Mouse (Mus musculus) ES-E14 (cell line): Measurements from ENCODE around the gene Supt3. TPM values are rescaled to one million over a fixed set of nuclear protein-coding genes. Genes with fewer than 3 reads are reported as not detected.

Source experiments
- DNase-seq: peaks from one replicate; pipeline ENCODE4 v3.0.0-alpha.2; 2013; ENCODE audit warnings: low read depth, low spot score
- H3K27ac ChIP-seq: 2 replicates; pipeline ENCODE4 v1.5.1; 2012; ENCODE audit warnings: low read depth, mild to moderate bottlenecking, low read length, moderate library complexity, mixed read lengths; ENCODE audit not compliant: poor library complexity, insufficient read depth, severe bottlenecking
- H3K36me3 ChIP-seq: 2 replicates; pipeline ENCODE4 v1.6.1; 2012; ENCODE audit warnings: mild to moderate bottlenecking, low read length, moderate library complexity, mixed read lengths; ENCODE audit not compliant: control insufficient read depth, poor library complexity, insufficient read depth, severe bottlenecking
- H3K4me1 ChIP-seq, 2 experiments: fragments of 150-350 bp in 1 of 2; sonication (generic) in 1 of 2; 2 replicates each; pipeline ENCODE4 v1.6.1; 2012; ENCODE audit warnings: low read length in 2 of 2, mild to moderate bottlenecking in 1 of 2, mixed read lengths in 1 of 2; ENCODE audit not compliant: control insufficient read depth in 2 of 2, insufficient read depth in 2 of 2, poor library complexity in 1 of 2
- H3K4me3 ChIP-seq, 2 experiments: fragments of 150-350 bp in 1 of 2; sonication (generic) in 1 of 2; 2 replicates each; pipeline ENCODE4 v1.5.1; 2012; ENCODE audit warnings: low read length in 2 of 2, low read depth in 1 of 2, mild to moderate bottlenecking in 1 of 2, mixed read lengths in 1 of 2; ENCODE audit not compliant: insufficient read depth in 1 of 2, poor library complexity in 1 of 2, severe bottlenecking in 1 of 2
- H3K9ac ChIP-seq: 2 replicates; pipeline ENCODE4 v1.6.1; 2012; ENCODE audit warnings: low read depth, mild to moderate bottlenecking, low read length, mixed read lengths; ENCODE audit not compliant: poor library complexity, insufficient read depth, severe bottlenecking
- H3K9me3 ChIP-seq: fragments of 150-350 bp; sonication (generic); 2 replicates; pipeline ENCODE4 v1.6.1; 2012; ENCODE audit warnings: low read depth, mild to moderate bottlenecking, low read length; ENCODE audit not compliant: control insufficient read depth, insufficient read depth
- CHD2 ChIP-seq: IDR thresholded peaks from 2 replicates; pipeline ENCODE4 v1.6.1; 2014; ENCODE audit warnings: mild to moderate bottlenecking, low read depth, low read length, inconsistent platforms
- HCFC1 ChIP-seq: IDR thresholded peaks from 2 replicates; pipeline ENCODE4 v1.6.1; 2012; ENCODE audit warnings: low read length, inconsistent platforms, borderline replicate concordance; ENCODE audit not compliant: insufficient read depth
- MAFK ChIP-seq: IDR thresholded peaks from 2 replicates; pipeline ENCODE4 v1.6.1; 2014; ENCODE audit warnings: mild to moderate bottlenecking, low read depth, low read length, inconsistent platforms; ENCODE audit not compliant: insufficient read depth
- ZC3H11A ChIP-seq: IDR thresholded peaks from 2 replicates; pipeline ENCODE4 v1.6.1; 2012; ENCODE audit warnings: low read depth, mild to moderate bottlenecking, inconsistent platforms, low read length, borderline replicate concordance
- ZNF384 ChIP-seq: IDR thresholded peaks from 2 replicates; pipeline ENCODE4 v1.6.1; 2012; ENCODE audit warnings: low read depth, low read length, inconsistent platforms
- in situ Hi-C, 2 experiments: fragments of 600-800 bp; cut with MboI; formaldehyde crosslinking; loops; one replicate each; pipeline ENCODE4 v1.15.1; 2025; ENCODE audit warnings: low sequenced_read_pairs in 2 of 2, inconsistent platforms in 1 of 2; ENCODE audit not compliant: unreplicated experiment in 2 of 2
- total RNA-seq: library from RNA; depleted of rRNA; stranded (reverse); fragments of 300-350 nt; gene quantifications from 2 replicates; pipeline ENCODE4 v1.2.3, GENCODE M21; 2012

Supt3 gene
- total RNA-seq, 1 experiment, result 4.9 TPM

DNA sequence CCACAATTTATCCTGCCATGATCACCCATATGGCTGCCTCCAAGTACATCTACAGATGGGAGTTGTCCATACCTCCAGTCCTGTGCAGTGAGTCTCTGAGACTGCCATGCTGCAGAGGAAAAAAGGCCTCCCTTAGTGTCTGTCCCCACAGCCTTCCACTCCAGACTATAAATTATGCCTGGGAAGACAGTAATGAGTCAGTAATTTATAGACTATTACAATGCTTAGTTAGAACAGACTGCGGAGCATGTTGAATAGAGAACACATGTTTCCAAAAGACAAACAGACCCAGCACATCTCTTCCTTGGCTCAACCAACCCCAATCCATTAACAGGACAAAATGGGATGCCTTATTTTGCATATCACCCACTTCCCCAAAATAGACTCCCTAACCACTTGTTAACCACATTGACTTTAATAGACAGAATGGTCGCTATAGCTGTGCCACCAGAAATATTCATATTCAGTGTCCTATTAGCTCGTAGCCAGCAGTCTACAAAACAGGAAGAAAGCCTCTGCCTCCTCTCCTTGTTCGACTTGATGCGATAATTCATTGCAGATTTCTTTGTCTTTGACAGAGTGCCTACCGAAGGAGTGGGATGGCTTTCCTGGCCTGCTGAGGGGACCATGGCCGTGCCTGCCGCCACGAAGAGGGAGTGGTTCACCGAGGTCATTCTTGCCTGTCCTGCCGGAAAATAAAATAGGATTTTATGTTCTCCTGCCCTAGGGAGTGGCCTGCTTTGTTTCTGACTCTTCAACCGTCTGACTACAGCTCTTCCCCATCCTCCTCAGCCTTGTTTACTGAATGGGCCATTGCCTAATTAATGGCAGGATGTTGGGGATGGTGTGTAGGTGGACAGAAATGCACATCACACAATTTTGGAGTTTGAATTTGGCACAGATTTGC is 341.9 kb downstream of the Supt3 start:
- no peaks in the 10 kb centered on the region for H3K36me3 ChIP-seq
- no peaks in the 10 kb centered on the region for H3K4me1 ChIP-seq
- no peak overlapping the region for H3K9ac ChIP-seq
- H3K9me3 ChIP-seq, result no peaks in the 10 kb centered on the region
- in situ Hi-C loops, result no loop called here
- no peak overlapping the region for H3K27ac ChIP-seq
- no peak overlapping the region for H3K4me3 ChIP-seq
- TF ChIP-seq ZC3H11A, result no peak
- TF ChIP-seq ZNF384, result no peak
- no peak for TF ChIP-seq HCFC1
- TF ChIP-seq MAFK, result no peak
- no peak for TF ChIP-seq CHD2
- no peak for DNase-seq

DNA sequence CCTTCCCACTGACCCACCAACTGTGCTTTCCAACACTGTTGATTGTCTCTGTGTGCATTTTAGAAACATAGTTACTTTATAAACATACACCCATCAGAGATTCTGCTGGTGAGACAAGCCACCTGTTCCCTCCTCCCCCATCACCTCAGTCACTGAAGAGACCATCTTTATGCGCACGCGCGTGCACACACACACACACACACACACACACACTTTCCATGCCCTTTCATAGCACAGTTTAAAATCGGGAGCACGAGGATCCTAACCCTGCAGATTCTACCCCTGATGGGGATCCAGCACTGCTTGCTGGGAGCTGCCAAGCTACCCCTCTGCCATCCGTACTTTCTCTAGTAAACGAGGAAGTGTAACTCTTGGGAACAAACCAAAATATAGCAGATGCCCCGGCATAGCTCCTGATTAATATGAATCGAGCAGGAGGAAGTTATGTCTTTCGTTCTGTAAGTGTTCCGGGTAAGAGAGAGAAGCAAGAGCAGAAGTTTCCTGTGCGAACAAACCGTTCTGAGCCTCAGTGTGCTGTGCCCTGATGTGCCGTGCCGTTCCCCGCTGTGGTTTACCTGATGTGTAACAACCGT is 342.8 kb downstream of the Supt3 start:
- Histone ChIP-seq H3K9me3 (no peaks in the 10 kb centered on the region), H3K4me1 (no peaks in the 10 kb centered on the region), H3K36me3 (no peaks in the 10 kb centered on the region), H3K27ac (no peak overlapping the region), H3K4me3 (no peak overlapping the region), H3K9ac (no peak overlapping the region)
- TF ChIP-seq ZNF384, result no peak
- TF ChIP-seq ZC3H11A, result no peak
- TF ChIP-seq CHD2, result no peak
- no peak for TF ChIP-seq HCFC1
- no peak for TF ChIP-seq MAFK
- no peak for DNase-seq
- in situ Hi-C loops, result no loop called here

DNA sequence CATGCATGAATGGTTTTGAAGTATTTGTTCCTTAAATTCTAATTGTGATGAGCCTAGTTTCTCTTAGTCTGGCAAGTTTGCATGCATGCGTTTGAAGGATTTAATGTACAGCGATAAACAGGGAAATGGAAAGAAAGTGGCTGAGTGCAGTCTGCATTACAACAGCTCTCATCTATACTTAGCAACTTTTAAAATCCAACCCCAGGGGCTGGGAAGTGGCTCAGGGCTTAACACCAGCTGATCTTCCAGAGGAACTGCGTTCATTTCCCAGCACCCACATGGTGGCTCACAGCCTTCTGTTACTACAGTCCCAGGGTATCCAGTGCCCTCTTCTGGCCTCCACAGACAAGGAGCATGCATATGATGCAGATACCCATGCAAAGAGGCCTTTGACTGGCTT is 346.9 kb downstream of the Supt3 start:
- no peak overlapping the region for H3K27ac ChIP-seq
- in situ Hi-C loops, result no loop called here
- no peak for TF ChIP-seq ZC3H11A
- no peak for TF ChIP-seq ZNF384
- TF ChIP-seq HCFC1, result no peak
- TF ChIP-seq MAFK, result no peak
- no peak for TF ChIP-seq CHD2
- no peaks in the 10 kb centered on the region for H3K36me3 ChIP-seq
- H3K9me3 ChIP-seq, result no peaks in the 10 kb centered on the region
- H3K4me1 ChIP-seq, result no peaks in the 10 kb centered on the region
- DNase-seq, result no peak
- no peak overlapping the region for H3K4me3 ChIP-seq
- H3K9ac ChIP-seq, result no peak overlapping the region

DNA sequence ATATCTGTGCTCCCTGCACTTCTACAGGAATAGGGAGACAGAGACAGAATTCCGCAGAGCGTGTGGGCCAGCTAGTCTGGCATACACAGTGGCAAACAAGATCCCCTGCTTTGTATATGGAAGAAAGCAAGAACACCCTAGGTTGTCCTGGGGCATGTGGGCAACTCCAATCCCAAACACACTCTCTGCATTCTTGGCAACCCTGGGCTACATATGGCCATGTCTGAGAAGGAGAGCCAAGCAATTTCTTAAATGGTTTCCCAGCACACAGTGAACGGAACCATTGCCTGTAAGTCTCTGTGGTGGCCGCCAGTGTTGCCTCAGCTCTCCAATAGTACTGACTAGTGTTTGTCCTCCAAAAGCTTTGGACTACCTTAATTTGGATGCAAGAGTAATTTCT is 351.7 kb downstream of the Supt3 start:
- no peak overlapping the region for H3K4me3 ChIP-seq
- no peaks in the 10 kb centered on the region for H3K9me3 ChIP-seq
- H3K27ac ChIP-seq, result no peak overlapping the region
- in situ Hi-C loops, result no loop called here
- DNase-seq, result no peak
- H3K4me1 ChIP-seq, result no peaks in the 10 kb centered on the region
- no peaks in the 10 kb centered on the region for H3K36me3 ChIP-seq
- no peak overlapping the region for H3K9ac ChIP-seq
- no peak for TF ChIP-seq MAFK
- no peak for TF ChIP-seq ZC3H11A
- TF ChIP-seq HCFC1, result no peak
- no peak for TF ChIP-seq CHD2
- no peak for TF ChIP-seq ZNF384
